Mouse (Mus musculus): ENCODE measurements around the gene Sec24a.
A peak's percentile ranks its signal among the peaks of the same experiment; 100 is the strongest.
"Not testable (repeated sequence)": the region's sequence is repeated elsewhere in the genome, so short reads cannot be mapped to it uniquely, and the experiment has no call there.

The Sec24a gene

GRCm38 (mm10) chr11:51688330-51689328 is 74.8 kb downstream of the Sec24a start, which contains the start of gene 0610009B22Rik:
0610009B22Rik (minus strand) TSS chr11:51688874.
- peak; percentile 100 for DNase-seq (ENCODE audit: extremely low read depth, insufficient read length, low spot score)

DNA sequence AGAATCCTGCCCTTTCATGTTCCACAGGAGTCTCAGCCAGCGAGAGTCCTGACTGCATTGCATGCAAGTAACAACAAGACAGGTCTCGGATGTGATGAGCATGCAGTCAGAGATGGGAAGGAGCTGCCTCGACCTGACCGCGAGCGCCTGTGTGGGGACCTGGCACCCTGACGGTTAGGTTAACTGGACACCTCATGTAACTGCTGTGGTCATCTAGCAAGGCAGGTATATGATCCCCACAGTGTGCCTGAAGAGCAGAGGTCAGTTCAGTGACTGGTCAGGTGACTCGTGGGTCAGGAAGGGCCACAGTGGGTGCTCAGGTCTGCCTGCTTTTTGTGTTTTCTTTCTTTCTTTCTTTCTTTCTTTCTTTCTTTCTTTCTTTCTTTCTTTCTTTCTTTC is 81.5 kb downstream of the Sec24a start:
- DNase-seq (ENCODE audit: extremely low read depth, insufficient read length, low spot score): no peak

DNA sequence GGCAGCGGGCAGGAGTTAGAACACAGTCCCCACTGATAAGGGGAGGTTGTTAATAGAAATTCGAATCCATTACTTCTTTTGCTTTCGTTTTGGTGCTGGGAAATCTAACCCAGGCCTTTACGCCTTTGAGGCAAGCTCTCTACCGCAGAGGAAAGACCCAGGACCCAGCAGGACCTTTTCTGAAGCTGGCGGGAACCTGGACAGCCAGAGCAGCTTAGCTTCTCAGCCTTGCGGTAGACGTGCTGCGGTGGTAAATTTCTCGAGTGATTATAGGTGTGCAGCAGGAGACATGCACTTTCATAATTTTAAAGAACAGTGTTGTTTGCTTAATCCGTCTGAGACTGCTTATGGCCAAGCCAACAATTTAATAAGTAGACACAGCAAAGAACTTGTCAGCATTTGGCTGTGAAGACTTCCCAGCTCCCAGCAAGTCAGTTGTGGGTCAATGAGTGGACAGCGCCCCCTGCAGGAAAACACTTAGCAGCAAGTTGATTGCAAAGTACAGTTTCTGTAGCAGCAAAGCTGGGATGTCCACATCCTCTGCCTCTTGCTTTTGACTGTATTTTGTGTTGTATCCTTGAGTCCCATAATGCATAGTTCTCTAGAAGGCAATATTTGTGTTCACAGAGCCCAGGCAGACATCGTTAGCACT is 82.0 kb downstream of the Sec24a start:
- peak; percentile 27 for DNase-seq (ENCODE audit: extremely low read depth, insufficient read length, low spot score)

DNA sequence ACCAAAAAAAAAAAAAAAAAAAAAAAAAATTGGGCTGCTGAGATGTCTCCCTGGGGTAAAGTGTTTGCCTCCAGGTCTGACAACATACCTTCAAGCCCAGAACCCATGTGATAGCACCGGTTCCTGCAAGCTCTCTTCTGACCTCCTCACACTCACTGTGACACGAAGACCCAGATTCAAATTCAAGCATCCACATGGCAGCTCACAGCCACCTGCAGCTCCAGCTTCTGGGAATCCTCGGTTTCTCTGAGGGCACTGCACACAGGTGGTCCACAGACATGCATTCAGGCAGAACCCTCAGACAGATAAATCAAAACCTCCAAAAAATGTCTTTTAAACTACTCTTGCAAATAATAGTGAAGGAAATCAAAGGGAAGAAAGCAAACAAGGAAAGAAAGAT is 84.0 kb downstream of the Sec24a start:
- DNase-seq (ENCODE audit: extremely low read depth, insufficient read length, low spot score): no peak

DNA sequence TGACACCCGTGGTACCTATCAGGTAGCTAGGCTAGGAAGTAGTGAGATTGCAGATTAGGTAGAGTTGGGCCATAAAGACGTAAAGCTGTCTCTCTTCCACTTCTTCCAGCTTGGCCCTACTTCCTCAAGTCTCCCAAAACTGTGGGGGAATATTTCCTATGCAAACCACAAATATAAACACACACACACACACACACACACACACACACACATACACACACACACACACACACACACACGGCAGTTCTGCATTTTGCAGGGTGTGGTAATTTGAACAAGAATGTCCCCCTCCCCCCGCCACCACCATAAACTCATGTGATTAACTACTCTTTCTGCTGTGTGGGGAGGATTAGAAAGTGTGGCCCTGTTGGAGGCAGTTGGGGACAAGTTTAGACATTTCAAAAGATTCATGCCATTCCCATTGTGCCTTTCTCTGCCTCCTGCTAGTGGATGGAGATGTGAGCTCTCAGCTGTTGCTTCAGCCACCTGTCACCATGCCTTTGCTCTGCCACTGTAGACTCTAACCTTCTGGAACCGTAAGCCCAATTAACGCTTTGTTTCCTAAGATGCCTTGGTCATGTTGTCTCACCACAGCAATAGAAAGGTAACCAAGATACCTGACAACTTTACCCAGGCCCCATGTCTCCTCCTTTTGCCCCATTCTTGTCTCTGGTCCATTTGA is 85.6 kb downstream of the Sec24a start:
- DNase-seq (ENCODE audit: extremely low read depth, insufficient read length, low spot score): no peak

DNA sequence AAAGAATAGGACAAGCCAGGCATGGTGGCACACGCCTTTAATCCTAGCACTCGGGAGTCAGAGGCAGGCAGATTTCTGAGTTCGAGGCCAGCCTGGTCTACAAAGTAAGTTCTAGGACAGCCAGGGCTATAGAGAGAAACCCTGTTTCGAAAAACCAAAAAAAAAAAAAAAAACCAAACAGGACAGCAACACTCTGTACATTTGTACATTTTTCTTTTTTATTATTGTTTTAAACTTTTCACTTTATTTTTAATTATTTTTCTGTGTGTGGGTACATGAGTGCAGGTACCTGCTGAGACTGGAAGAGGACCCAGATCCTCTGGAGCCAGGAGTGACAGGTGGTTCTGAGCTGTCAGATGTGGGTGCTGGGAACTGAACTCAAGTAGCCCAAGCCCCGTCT is 88.0 kb downstream of the Sec24a start:
- DNase-seq (ENCODE audit: extremely low read depth, insufficient read length, low spot score): no peak

- peak; percentile 39 for DNase-seq (ENCODE audit: extremely low read depth, insufficient read length, low spot score)
Measured at GRCm38 (mm10) chr11:51673291-51673690, 90.1 kb downstream of the Sec24a start.

- DNase-seq (ENCODE audit: extremely low read depth, insufficient read length, low spot score): peak; percentile 59
Measured at GRCm38 (mm10) chr11:51671376-51671775, 92.1 kb downstream of the Sec24a start.

GRCm38 (mm10) chr11:51670846-51671245 is 92.6 kb downstream of the Sec24a start:
- no peak for DNase-seq (ENCODE audit: extremely low read depth, insufficient read length, low spot score)

- not testable (repeated sequence) for DNase-seq (ENCODE audit: extremely low read depth, insufficient read length, low spot score)
Measured at GRCm38 (mm10) chr11:51664747-51665146, 98.7 kb downstream of the Sec24a start.

DNA sequence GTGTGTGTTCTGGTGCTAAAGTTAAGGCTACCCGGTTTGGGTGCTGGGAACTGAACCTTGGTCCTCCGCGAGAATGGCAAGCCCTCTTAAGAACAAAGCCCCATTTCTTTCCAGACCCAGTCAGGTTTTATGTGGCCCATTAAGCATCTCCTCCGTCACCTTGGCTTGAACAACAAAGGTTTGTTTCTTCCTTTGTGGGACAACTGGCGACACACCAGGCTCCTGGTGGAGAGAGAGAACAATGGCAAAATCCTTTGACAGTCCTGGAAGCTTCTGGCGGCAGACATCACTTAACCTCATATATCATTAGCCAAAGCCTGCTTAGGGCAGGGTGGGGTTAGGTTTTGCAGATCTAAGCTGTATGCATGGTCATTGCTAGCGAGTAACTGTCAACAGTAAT is 100.8 kb downstream of the Sec24a start:
- DNase-seq (ENCODE audit: extremely low read depth, insufficient read length, low spot score): no peak

GRCm38 (mm10) chr11:51661867-51662365 is 101.5 kb downstream of the Sec24a start:
- DNase-seq (ENCODE audit: extremely low read depth, insufficient read length, low spot score): no peak

- no peak for DNase-seq (ENCODE audit: extremely low read depth, insufficient read length, low spot score)
Measured at GRCm38 (mm10) chr11:51658705-51659104, 104.7 kb downstream of the Sec24a start.

DNA sequence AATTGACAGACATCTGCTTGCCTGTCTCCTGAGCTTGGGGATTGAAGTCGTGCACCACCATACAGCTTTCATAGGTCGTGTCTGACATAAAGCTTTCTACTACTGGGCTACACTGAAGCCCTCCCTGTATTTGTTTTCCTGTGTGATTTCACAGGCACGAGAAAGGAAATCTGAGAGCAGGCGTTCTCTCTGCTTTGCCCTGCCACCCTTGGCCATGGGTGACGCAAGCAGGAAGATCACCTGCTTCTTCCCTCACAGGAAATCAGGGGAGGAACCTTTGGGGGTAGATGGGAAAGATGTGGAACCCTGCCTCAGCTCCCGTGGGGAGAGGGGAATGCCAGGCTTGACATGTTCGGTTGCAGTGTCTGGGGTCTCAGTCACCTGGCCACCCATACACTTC is 105.1 kb downstream of the Sec24a start:
- DNase-seq (ENCODE audit: extremely low read depth, insufficient read length, low spot score): no peak

GRCm38 (mm10) chr11:51656798-51657521 is 106.5 kb downstream of the Sec24a start:
- no peak for DNase-seq (ENCODE audit: extremely low read depth, insufficient read length, low spot score)

GRCm38 (mm10) chr11:51654891-51655290 is 108.5 kb downstream of the Sec24a start:
- no peak for DNase-seq (ENCODE audit: extremely low read depth, insufficient read length, low spot score)

DNA sequence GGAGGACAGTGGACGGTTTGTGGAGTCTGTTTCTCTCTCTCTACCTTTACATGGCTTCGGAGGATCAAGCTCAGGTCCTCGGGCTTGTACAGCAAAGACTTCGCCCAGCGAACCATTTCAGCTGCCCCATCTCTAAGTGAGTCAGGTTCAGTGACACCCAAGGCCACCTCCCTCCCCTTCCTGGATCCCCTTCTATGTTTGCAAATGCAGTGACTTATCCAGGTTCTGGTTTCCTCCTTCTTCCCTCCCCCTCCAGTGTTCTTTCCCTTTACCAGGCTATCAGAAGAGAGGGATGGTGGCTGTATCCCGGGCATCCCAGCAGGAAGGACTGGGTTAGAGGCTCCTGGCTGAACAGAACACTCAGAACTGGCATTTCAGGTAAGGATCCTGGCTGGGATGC is 109.7 kb downstream of the Sec24a start:
- no peak for DNase-seq (ENCODE audit: extremely low read depth, insufficient read length, low spot score)

DNA sequence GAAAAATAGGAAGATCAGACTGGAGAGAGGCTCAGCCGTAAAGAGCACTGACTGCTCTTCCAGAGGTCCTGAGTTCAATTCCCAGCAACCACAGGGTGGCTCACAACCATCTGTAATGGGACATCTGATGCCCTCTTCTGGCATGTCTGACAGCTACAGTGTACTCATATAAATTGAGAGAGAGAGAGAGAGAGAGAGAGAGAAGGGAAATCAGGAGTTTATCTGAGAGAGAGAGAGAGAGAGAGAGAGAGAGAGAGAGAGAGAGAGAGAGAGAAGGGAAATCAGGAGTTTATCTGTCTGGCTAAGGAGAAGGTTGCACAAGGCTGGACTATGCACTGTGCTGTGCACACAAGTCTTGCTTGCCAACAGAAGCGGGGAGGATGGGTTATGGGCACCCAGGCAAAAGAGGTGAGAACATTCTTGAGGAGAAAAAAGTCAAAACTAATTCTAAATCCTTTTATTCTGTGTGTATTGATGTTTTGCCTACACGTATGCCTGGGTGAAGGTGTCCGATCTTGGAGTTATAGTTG is 110.5 kb downstream of the Sec24a start:
- DNase-seq (ENCODE audit: extremely low read depth, insufficient read length, low spot score): no peak

DNA sequence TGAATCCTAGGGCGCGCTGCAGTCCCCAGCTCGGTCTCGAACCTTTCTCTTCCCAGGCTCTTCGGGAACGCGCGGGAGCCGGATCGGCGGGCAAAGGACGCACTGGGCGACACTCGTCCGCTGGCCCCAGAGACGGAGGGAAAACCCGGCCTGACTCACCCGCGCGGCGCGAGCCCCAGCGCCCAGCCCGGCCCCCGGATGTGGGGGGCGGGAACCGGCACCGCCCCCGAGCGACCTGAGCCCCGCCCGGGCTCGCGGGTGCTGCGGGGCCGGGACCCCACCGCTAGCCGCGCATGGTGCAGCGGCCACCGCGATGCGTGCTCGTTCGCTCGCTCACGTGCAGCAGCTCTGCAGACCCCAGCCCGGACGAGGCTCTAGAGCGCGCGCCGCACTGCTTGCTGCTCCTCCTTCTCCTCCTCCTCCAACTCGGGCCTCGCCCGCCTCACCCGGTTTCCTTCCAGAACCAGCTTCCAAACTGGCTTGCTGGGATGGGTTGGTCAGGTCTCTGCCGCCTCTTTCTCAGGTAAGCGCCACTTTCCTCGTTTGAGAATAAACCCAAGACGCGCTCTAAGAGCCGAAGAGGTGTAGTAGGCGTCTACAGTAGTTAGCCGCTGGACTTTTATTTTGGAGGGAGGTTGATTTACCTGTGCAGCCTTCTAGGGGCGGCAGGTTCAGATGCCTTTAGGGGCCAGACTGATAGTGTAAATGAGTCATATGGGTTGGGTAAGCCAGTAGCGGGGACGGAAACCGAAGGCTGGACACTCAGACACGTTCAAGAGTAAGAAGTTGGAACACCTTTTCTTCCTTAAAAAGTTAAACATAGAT is 112.5 kb downstream of the Sec24a start, which contains the start of the genes N4bp3 and D930048N14Rik:
N4bp3 (minus strand) TSS at position 152 of the 825 bp plus-strand sequence.
D930048N14Rik (plus strand) TSS at position 264 of the 825 bp plus-strand sequence.
- peak; percentile 88 for DNase-seq (ENCODE audit: extremely low read depth, insufficient read length, low spot score)

Data from 3134 (cell line).